Mouse (Mus musculus) intestine, embryonic 15.5 days (tissue): ENCODE data around the gene Gm13275. TPM values are rescaled to one million over a fixed set of nuclear protein-coding genes. Genes with fewer than 3 reads are reported as not detected.
"Not testable (repeated sequence)": the region's sequence is repeated elsewhere in the genome, so short reads cannot be mapped to it uniquely, and the experiment has no call there.

Source experiments
- ATAC-seq: fragments of 200-750 bp; cut with Nextera tagmentation; 2 replicates; pipeline ENCODE4 v1.8.0; 2017; ENCODE audit warnings: moderate TSS enrichment, moderate library complexity
- H3K27ac ChIP-seq: fragments of 300-500 bp; sonication (generic); 2 replicates; pipeline ENCODE4 v1.5.1; 2015; ENCODE audit warnings: mild to moderate bottlenecking, inconsistent platforms
- H3K27me3 ChIP-seq: fragments of 300-500 bp; sonication (generic); replicated peaks from 2 replicates; pipeline ENCODE4 v1.6.1; 2015; ENCODE audit warnings: inconsistent platforms
- H3K36me3 ChIP-seq: fragments of 300-500 bp; sonication (generic); 2 replicates; pipeline ENCODE4 v1.6.1; 2015; ENCODE audit warnings: inconsistent platforms
- H3K4me1 ChIP-seq: fragments of 300-500 bp; sonication (generic); replicated peaks from 2 replicates; pipeline ENCODE4 v1.6.1; 2015; ENCODE audit warnings: inconsistent platforms
- H3K4me2 ChIP-seq: fragments of 300-500 bp; sonication (generic); replicated peaks from 2 replicates; pipeline ENCODE4 v1.6.1; 2015; ENCODE audit warnings: mild to moderate bottlenecking, inconsistent platforms
- H3K4me3 ChIP-seq: fragments of 300-500 bp; sonication (generic); replicated peaks from 2 replicates; pipeline ENCODE4 v1.5.1; 2015; ENCODE audit warnings: inconsistent platforms
- H3K9ac ChIP-seq: fragments of 300-500 bp; sonication (generic); 2 replicates; pipeline ENCODE4 v1.6.1; 2015; ENCODE audit warnings: inconsistent platforms
- H3K9me3 ChIP-seq: fragments of 300-500 bp; sonication (generic); 2 replicates; pipeline ENCODE4 v1.6.1; 2016; ENCODE audit warnings: inconsistent platforms
- WGBS: fragments of 180-500 bp; shearing (Covaris S2); methylation state at CpG from one replicate; pipeline ENCODE4 v1.1.7; 2015; 5-methylcytosine and 5-hydroxymethylcytosine counted together
- polyA plus RNA-seq: library from polyadenylated mRNA; unstranded; fragments of >200 nt; fragmentation: Nextera tagmentation; extraction: Ambion mirVana; gene quantifications from 2 replicates; pipeline ENCODE4 v1.2.1, GENCODE M21; 2015

Gene Gm13275
- polyA plus RNA-seq, result not detected in 2 replicates

DNA sequence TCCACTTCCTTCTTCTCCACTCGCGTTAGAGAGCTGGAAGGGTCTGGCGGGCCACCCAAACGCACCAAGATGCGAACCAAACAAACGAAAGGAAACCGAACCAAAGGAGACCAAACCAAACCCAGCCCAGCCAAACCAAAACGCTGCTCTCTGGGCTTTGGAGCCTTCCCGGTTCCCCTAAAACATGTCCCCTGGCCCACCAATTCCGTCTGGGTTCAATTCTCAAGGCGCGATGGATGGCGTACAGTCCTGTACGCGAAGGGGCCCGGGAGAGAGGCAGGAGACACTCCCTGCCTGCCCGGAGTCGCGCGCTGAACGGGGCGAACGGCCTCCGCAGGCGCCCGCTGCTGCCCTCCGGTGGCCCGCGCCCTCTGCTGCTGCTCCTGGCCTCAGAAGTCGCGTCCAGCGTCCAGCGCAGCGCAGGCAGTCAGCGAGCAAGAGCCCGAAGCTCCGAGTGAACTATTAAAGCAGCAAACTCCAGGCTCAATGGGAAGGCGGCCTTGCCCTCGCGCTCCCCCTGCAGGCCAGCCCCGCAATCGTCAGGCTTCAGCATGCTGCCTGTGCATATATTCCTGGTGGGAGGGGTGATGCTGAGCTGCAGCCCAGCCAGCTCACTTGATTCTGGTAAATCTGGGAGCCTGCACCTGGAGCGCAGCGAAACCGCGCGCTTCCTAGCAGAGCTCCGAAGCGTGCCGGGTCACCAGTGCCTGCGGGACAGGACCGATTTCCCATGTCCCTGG lies at the start of gene Gm13275:
TSS of gene Gm13275 (plus strand) at position 552 of the 740 bp plus-strand sequence.
- WGBS, result 2% methylated on average over 15 of the region's 52 CpGs
- H3K36me3 ChIP-seq, ATAC-seq: not testable (repeated sequence)

DNA sequence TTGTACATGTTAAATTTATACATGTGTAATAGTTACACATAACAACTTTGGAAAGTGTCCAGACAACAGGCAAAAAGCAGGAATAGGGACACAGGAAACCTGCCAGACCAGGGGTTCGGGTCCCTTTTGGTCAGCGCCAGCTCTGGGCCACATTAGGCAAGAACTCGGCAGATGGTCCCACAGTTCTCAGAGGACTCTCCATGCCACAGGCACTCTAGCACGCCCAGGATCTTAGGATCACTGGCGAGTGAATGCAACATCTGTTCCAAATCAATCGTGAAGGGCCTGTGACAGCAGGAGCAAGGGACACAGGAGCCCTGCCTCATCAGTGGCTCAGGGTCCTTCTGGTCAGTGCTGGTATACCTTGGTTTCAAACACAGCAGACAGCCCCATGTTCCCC lies 44.4 kb upstream of the Gm13275 start:
- 53% methylated on average over 6 of the region's 6 CpGs for WGBS
- H3K36me3 ChIP-seq, result no peaks in the 10 kb centered on the region
- H3K27me3 ChIP-seq, result no peaks in the 10 kb centered on the region
- H3K4me3 ChIP-seq, result no peak overlapping the region
- no peaks in the 10 kb centered on the region for H3K4me1 ChIP-seq
- H3K4me2 ChIP-seq, result no peak overlapping the region
- H3K9ac ChIP-seq, result no peak overlapping the region
- H3K9me3 ChIP-seq, result no peaks in the 10 kb centered on the region
- H3K27ac ChIP-seq, result no peak overlapping the region
- no peak for ATAC-seq

More for the DNA sequence above, at the start of gene Gm13275:
- H3K4me2 ChIP-seq, H3K4me3 ChIP-seq, H3K27me3 ChIP-seq, H3K4me1 ChIP-seq, H3K9me3 ChIP-seq, H3K9ac ChIP-seq, H3K27ac ChIP-seq: not testable (repeated sequence)

DNA sequence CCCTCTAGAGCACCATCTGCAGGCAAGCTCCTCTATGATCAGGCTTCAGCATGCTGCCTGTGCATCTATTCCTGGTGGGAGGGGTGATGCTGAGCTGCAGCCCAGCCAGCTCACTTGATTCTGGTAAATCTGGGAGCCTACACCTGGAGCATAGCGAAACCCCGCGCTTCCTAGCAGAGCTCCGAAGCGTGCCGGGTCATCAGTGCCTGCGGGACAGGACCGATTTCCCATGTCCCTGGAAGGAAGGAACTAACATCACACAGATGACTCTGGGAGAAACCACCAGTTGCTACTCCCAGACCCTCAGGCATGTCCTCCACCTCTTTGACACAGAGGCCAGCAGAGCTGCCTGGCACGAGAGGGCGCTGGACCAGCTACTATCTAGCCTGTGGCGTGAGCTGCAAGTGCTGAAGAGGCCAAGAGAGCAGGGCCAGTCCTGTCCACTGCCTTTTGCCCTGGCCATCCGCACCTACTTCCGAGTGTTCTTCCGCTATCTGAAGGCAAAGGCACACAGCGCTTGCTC lies 39.4 kb upstream of the Gm13275 start, which contains the start of gene Gm13271:
TSS of gene Gm13271 (plus strand) at position 51 of the 523 bp plus-strand sequence.
- not testable (repeated sequence) for H3K4me1 ChIP-seq, H3K36me3 ChIP-seq, H3K9me3 ChIP-seq, H3K9ac ChIP-seq, H3K4me2 ChIP-seq, ATAC-seq, H3K4me3 ChIP-seq, H3K27me3 ChIP-seq, H3K27ac ChIP-seq
- 78% methylated on average over 15 of the region's 15 CpGs for WGBS

DNA sequence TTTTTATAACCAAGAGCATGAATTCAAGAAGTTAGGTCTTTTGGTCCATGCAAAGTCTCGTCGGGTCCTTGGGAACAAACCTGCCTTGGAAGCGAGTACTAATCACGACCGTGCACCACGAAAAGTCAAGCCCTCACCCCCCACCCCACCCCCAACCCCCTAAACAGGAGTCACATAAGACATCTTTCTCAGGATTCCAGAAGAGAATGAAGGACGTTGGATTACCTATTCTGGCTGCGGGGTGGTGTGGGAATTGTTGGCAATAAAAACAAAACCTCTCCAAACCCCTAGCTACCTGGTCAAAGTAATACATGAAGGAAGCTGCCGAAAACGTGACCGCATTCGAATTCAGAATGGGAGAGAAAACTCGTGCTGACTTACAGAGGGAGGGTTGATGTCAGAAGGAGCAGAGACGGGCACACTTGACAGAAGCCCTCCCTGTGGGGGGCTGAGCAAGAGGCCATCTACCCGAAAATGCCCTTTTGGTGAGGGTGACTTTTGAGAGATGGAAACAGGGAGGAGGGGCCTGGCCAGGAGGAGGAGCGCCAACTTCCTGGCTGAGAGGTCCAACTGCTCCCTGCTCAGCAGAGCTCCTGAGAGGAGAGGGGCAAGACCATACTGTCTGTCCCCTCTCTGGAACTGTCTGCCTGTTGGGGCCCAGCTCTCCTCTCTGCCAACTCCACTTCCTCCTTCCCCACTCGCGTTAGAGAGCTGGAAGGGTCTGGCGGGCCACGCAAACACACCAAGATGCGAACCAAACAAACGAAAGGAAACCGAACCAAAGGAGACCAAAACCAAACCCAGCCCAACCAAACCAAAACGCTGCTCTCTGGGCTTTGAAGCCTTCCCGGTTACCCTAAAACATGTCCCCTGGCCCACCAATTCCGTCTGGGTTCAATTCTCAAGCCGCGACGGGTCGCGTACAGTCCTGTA lies 37.4 kb upstream of the Gm13275 start:
- Histone ChIP-seq H3K4me2 (peak overlapping the region; percentile 77), H3K4me3 (peak overlapping the region; percentile 51), H3K27ac (peak overlapping the region; percentile 97), H3K9ac (peak overlapping the region; percentile 65)
- not testable (repeated sequence) for H3K27me3 ChIP-seq, H3K9me3 ChIP-seq, ATAC-seq, H3K4me1 ChIP-seq, H3K36me3 ChIP-seq
- 10% methylated on average over 29 of the region's 31 CpGs for WGBS

DNA sequence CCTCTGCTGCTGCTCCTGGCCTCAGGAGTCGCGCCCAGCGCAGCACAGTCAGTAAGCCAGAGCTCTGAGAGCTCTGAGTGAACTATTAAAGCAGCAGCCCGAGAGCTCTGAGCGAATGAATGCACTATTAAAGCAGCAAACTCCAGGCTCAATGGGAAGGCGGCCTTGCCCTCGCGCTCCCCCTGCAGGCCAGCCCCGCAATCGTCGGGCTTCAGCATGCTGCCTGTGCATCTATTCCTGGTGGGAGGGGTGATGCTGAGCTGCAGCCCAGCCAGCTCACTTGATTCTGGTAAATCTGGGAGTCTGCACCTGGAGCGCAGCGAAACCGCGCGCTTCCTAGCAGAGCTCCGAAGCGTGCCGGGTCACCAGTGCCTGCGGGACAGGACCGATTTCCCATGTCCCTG lies 36.7 kb upstream of the Gm13275 start:
- Histone ChIP-seq H3K4me3 (peak overlapping the region; percentile 51), H3K4me2 (peak overlapping the region; percentile 77), H3K9ac (peak overlapping the region; percentile 65), H3K27ac (peak overlapping the region; percentile 97)
- H3K9me3 ChIP-seq, H3K36me3 ChIP-seq, H3K4me1 ChIP-seq, H3K27me3 ChIP-seq: not testable (repeated sequence)
- peak; percentile 100 for ATAC-seq
- WGBS, result under 1% methylated on average over 21 of the region's 21 CpGs

DNA sequence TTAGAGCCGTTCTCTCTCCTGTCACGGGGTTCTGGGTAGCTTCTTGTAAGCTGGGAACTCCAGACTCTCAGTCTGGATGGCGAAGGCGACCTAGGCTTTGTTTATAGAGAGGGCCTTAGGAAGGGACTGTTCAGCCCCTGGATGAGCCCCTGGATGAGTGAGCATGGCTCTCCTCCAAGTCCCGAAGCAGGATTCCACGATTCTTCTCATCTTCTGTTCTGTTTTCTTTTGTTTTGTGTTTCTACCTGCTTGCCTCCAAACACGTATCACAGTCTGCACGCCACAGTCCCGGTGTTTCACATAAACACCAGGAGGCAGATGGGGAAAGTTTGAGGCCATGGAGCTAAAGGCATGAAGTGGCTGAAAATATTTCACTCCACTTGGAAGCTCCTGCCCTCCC lies 35.5 kb upstream of the Gm13275 start:
- not testable (repeated sequence) for ATAC-seq, H3K4me2 ChIP-seq, H3K27ac ChIP-seq, H3K4me3 ChIP-seq, H3K9ac ChIP-seq, H3K36me3 ChIP-seq, H3K4me1 ChIP-seq, H3K27me3 ChIP-seq, H3K9me3 ChIP-seq
- WGBS, result 74% methylated on average over 9 of the region's 9 CpGs

DNA sequence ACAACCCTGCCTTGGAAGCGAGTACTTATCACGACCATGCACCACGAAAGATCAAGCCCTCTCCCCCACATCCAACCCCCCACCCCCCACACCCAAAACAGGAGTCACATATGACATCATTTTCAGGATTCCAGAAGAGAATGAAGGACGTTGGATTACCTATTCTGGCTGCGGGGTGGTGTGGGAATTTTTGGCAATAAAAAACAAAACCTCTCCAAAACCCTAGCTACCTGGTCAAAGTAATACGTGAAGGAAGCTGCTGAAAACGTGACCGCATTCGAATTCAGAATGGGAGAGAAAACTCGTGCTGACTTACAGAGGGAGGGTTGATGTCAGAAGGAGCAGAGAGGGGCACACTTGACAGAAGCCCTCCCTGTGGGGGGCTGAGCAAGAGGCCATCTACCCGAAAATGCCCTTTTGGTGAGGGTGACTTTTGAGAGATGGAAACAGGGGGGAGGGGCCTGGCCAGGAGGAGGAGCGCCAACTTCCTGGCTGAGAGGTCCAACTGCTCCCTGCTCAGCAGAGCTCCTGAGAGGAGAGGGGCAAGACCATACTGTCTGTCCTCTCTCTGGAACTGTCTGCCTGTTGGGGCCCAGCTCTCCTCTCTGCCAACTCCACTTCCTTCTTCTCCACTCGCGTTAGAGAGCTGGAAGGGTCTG lies 34.5 kb upstream of the Gm13275 start, which contains the start of gene Gm13283:
TSS of gene Gm13283 (plus strand) at position 510 of the 659 bp plus-strand sequence.
- H3K36me3 ChIP-seq, H3K27me3 ChIP-seq, H3K4me1 ChIP-seq, ATAC-seq, H3K9me3 ChIP-seq, H3K9ac ChIP-seq: not testable (repeated sequence)
- peak within 1 kb of the TSS; percentile 49 for H3K4me2 ChIP-seq
- H3K27ac ChIP-seq, result peak within 1 kb of the TSS; percentile 77
- peak within 1 kb of the TSS; percentile 29 for H3K4me3 ChIP-seq
- WGBS, result 23% methylated on average over 11 of the region's 14 CpGs

DNA sequence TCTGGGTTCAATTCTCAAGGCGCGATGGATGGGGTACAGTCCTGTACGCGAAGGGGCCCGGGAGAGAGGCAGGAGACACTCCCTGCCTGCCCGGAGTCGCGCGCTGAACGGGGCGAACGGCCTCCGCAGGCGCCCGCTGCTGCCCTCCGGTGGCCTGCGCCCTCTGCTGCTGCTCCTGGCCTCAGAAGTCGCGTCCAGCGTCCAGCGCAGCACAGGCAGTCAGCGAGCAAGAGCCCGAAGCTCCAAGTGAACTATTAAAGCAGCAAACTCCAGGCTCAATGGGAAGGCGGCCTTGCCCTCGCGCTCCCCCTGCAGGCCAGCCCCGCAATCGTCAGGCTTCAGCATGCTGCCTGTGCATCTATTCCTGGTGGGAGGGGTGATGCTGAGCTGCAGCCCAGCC lies 33.9 kb upstream of the Gm13275 start:
- H3K9ac ChIP-seq, H3K27me3 ChIP-seq, ATAC-seq, H3K4me1 ChIP-seq, H3K9me3 ChIP-seq, H3K36me3 ChIP-seq: not testable (repeated sequence)
- peak overlapping the region; percentile 29 for H3K4me3 ChIP-seq
- peak overlapping the region; percentile 77 for H3K27ac ChIP-seq
- 0% methylated on average over 23 of the region's 28 CpGs for WGBS
- H3K4me2 ChIP-seq, result peak overlapping the region; percentile 49

DNA sequence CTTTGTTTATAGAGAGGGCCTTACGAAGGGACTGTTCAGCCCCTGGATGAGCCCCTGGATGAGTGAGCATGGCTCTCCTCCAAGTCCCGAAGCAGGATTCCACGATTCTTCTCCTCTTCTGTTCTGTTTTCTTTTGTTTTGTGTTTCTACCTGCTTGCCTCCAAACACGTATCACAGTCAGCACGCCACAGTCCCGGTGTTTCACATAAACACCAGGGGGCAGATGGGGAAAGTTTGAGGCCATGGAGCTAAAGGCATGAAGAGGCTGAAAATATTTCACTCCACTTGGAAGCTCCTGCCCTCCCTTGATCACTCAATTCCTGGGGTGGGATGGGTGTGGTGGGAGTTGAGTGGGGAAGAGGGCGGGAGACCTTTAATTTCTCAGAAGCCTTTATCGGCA lies 32.5 kb upstream of the Gm13275 start:
- not testable (repeated sequence) for H3K4me2 ChIP-seq, H3K36me3 ChIP-seq, H3K4me3 ChIP-seq, H3K9me3 ChIP-seq, ATAC-seq, H3K9ac ChIP-seq, H3K27ac ChIP-seq, H3K27me3 ChIP-seq, H3K4me1 ChIP-seq
- WGBS, result 66% methylated on average over 6 of the region's 8 CpGs

DNA sequence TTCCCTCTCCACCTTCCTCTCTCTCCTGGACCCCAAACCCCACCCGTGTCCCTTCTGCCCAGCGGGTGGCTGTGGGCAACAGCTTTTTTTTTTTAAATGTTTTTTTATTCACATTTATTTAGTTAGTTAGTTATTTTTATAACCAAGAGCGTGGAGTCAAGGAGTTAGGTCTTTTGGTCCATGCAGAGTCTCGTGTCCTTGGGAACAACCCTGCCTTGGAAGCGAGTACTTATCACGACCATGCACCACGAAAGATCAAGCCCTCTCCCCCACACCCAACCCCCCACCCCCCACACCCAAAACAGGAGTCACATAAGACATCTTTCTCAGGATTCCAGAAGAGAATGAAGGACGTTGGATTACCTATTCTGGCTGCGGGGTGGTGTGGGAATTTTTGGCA lies 31.9 kb upstream of the Gm13275 start:
- H3K4me2 ChIP-seq, ATAC-seq, H3K36me3 ChIP-seq, H3K27ac ChIP-seq, H3K9ac ChIP-seq, H3K27me3 ChIP-seq, H3K4me3 ChIP-seq, H3K4me1 ChIP-seq, H3K9me3 ChIP-seq: not testable (repeated sequence)
- 54% methylated on average over 9 of the region's 9 CpGs for whole genome bisulfite sequencing

DNA sequence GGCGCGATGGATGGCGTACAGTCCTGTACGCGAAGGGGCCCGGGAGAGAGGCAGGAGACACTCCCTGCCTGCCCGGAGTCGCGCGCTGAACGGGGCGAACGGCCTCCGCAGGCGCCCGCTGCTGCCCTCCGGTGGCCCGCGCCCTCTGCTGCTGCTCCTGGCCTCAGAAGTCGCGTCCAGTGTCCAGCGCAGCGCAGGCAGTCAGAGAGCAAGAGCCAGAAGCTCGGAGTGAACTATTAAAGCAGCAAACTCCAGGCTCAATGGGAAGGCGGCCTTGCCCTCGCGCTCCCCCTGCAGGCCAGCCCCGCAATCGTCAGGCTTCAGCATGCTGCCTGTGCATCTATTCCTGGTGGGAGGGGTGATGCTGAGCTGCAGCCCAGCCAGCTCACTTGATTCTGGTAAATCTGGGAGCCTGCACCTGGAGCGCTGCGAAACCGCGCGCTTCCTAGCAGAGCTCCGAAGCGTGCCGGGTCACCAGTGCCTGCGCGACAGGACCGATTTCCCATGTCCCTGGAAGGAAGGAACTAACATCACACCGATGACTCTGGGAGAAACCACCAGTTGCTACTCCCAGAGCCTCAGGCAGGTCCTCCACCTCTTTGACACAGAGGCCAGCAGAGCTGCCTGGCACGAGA lies 30.8 kb upstream of the Gm13275 start:
- Histone ChIP-seq H3K4me3 (peak overlapping the region; percentile 35), H3K4me2 (peak overlapping the region; percentile 61), H3K27ac (peak overlapping the region; percentile 68; the same call in 1 of the 2 replicates)
- not testable (repeated sequence) for H3K27me3 ChIP-seq, H3K9ac ChIP-seq, H3K4me1 ChIP-seq, H3K9me3 ChIP-seq, H3K36me3 ChIP-seq, ATAC-seq
- 2% methylated on average over 41 of the region's 42 CpGs for whole genome bisulfite sequencing
